Mouse (Mus musculus): ENCODE measurements at regions not wholly inside any gene's neighbourhood (a gene's known extent, or its start where the extent isn't known, plus 50 kb on each side); places are given as distances from the start of the nearest gene placed in this dataset.

DNA sequence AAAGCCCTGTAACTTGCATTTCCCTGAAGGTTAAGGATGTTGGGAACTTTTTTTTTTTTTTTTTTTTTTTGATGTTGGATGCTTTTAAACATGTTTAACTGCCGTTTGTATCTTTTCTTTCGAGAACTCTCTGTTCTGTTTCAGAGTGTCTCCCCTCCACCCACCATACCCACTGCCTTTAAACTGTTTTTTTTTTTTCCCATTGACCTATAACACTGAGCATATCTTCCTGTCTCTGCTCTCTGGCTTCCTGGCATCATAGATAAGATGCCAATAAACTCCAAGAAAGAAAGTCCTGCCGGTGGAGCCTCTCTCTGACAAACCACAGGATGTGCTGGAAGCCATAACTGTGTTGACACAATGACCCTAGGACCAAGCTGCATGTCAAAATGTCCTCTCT lies 128.6 kb downstream of the Pdgfra start:
- TF ChIP-seq GATA1 (IDR thresholded peaks at IDR 0.05; ENCODE audit: borderline replicate concordance, low read length) (no peak), FLI1 (IDR thresholded peaks at IDR 0.05; ENCODE audit: low read length) (no peak)
